Mouse (Mus musculus) frontal cortex, adult 2 months (tissue): ENCODE measurements around the gene Zfp600. TPM values are rescaled to one million over a fixed set of nuclear protein-coding genes. Genes with fewer than 3 reads are reported as not detected.
"Not testable (repeated sequence)": the region's sequence is repeated elsewhere in the genome, so short reads cannot be mapped to it uniquely, and the experiment has no call there.

ENCODE experiments used
- DNase-seq, 2 experiments: peaks; one replicate each; pipeline ENCODE4 v3.0.0; 2022; ENCODE audit warnings: low spot score in 1 of 2; ENCODE audit errors: extremely low spot score in 1 of 2
- polyA plus RNA-seq: library from polyadenylated mRNA; depleted of rRNA; stranded (reverse); fragments of >200 nt; gene quantifications from 2 replicates; pipeline ENCODE4 v1.2.3, GENCODE M21; 2012; rRNA removed

Zfp600 gene
- not detected in 2 replicates for polyA plus RNA-seq

DNA sequence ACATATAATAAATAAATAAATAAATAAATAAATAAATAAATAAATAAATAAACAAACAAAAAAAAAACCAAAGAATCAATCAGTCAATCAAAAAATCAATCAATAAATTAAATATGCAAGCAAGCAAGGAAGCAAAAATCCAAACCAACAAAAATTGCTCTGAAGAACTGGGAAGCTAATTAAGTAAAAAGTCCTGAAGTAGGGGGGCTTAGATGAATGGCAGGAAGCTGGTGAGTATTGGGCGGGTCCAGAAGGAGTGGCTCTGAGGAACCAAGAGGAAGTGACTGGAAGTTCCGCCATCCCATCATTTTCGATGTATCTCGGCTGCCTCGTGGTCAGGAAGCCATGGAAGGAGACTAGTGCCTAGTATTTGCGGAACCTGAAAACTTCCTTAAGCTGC is at the start of gene Zfp600:
TSS of gene Zfp600 (plus strand) at position 301 of the 400 bp plus-strand sequence.
- DNase-seq = not testable (repeated sequence)

DNA sequence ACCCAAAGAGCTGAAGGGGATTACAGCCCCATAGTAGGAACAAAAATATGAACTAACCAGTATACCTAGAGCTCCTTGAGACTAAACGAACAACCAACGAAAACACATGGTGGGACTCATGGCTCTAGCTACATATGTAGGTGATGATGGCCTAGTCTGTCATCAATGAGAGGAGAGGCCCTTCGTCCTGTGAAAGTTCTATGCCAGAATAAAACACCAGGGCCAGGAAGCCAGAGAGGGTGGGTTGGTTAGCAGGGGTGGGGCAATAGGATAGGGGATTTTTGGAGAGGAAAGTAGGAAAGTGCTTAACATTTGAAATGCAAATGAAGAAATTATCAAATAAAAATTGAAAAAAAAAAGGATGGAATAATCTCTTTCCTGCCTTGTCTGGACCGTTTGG is 6.3 kb downstream of the Zfp600 start:
- not testable (repeated sequence) for DNase-seq

DNA sequence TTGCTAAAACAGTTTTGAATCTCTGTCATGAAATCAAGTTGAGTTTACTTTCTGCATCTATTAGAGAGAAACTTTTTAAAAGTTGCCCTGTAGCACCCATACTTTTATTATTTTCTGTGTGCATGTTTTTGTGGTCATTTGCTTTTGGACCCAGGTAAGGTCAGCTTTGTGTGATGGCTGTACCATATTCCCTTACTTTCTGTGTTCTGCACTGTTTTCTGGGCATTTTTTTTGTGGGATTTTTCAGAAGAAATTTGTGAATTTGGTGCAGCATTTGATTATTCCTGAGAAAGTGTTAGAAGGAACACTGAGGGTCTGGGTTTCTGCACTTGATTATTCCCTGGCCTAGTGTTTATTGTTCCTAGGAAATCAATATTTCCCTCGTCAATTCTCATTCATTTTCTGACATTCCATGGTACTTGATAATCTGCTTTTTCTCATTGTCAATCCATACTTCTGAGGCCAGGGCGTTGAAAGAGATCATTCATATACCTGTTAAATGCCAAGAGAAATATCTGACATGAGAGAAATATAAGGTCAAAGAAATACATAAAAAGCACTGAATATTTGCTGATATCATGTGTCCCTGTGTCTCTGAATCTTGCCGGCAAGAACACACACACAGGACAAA is 10.7 kb downstream of the Zfp600 start:
- not testable (repeated sequence) for DNase-seq

DNA sequence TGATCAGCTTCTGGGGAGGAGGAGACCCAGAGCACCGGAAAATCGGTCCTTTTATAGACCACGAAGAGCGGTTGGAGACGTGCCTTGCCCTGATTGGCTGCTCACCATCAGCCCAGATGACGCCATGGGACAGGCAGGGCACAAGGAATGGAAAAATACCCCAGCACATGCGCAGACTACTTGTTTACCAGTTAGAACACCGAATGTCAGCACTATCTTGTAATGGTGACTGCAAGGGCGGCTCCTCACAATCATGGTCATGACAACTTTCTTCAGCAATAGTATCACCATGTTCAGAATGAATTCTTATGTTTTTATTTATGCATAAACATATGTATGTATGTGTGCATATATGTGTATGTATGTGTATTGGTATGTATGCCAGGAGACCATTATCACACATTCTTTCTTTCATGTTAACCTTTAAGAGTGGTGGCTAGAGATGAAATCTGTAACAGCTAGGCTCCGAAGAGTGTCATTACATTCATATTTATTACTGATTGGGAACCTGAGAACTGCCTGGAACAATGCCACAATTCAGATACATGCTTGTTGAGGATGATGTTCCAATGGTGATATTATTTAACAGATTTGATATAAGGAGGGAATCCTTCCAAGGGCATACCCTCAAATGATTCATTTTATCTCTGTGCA is 11.4 kb downstream of the Zfp600 start:
- not testable (repeated sequence) for DNase-seq

DNA sequence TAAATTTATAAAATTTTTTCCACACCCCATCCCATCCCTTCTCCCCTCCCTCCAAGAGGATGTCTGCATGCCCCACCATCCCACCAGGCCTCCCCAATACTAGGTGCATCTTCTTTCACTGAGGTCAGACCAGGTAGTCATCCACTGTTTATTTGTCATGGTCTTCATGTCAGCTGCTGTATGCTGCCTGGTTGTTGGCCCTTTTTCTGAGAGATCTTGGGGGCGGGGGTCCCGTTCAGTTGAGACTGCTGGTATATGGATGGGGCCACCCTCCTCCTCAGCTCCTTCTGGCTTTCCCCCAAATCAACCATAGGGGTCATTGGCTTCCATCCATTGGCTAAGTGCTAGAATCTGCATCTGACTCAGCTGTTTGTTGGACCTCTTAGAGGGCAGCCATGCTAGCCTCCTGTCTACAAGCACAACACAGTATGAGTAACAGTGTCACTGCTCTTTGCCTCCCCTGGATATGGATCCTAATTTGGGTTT is 12.1 kb downstream of the Zfp600 start:
- not testable (repeated sequence) for DNase-seq

DNA sequence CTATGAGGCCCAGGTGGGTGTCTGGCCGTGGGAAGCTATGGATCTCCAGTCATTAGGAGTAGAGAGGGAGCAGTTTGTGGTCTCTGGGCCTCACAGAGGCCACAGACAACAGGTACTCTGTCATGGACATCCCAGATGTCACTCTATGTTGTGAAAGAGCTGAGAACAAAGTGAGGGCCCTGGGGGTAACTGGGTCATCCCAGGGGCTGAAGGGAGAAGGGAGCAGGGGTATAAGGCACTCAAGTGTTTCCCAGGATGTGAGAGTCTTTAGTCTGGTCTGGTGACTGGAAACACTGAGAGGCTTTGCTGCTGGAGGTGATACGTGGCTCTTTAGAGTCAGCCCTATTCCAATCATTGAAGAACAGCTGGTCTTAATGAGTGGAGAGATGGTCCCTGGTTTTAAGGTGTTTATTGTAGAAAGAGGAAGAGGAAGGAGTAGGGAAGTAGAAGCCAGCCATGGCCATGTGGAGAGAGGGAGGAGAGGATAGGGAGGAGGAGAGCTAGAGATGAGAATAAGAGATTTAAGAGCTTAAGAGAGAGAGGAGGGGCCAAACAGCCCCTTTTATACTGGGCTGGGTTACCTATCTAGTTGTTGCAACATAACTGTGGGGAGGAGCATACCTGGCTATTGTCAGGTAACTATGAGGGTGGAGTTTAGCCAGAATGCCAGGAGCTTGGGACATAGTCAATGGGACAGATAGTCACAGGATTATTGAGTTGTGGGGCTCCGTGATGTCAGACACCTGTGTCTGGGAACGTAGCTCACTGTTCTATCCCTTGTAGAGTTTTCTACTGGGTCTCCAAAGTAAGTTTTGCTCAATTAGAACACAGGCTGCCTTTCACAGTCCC is 17.0 kb downstream of the Zfp600 start:
- not testable (repeated sequence) for DNase-seq

DNA sequence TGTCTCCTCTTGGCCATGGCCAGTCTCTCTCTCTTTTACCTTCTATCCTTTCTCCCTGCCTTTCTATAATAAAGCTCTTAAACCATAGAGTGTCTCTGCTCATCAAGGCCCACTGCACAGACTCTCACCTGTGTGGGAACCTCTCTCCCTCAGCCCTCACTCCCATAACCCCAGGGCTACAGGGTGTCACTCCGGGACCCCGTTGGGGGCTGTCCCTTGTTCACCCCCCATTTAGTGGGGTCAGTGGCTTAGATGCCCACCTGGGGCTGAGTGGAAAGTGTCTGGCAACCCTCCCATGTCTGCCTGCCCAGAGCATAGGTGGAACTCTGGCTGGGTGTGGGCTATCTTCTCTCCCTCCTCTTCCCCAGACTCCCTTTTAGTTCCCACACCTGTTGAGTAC is 47.7 kb downstream of the Zfp600 start:
- not testable (repeated sequence) for DNase-seq

DNA sequence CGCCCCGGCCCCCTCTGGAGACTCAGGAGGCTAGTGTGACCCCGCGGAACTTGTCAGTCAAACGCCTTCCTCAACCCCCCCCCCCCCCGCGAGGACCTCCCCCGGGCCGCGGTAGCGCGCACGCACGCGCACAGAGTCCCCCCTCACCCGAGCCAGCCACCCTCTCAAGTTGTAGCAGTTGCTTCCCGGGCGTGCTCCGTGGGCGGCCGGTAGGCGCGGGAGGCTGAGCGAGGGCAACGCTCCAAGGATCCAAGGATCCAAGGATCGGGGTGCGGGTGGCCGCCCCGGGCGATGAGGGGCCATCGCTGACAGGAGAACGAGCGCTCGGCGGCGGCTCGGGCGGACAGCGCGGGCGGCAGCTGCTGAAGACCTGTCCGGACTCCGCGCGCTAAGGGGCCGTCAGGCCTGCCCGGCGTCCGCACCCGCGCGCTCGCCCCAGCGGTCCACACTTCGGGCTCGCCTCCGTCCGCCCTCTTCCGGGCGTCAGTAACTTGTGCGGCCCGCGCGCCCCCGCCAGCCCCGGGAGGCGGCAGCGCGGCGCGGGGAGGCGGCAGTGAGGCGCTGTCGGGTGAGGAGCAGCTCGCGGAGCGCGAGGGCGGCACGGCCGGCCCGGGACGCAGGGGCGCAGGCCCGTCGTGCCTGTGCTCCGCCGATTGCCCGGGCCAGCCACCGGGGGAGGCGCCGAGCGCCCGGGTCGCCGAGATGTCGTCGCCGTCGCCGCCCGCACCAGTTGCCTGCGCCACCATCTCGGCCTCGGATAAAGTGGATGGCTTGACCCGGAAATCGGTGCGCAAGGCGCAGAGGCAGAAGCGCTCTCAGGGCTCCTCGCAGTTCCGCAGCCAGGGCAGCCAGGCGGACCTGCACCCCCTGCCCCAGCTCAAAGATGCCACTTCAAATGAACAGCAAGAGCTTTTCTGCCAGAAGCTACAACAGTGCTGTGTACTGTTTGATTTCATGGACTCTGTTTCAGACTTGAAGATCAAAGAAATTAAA is 82.9 kb downstream of the Zfp600 start:
- DNase-seq = not testable (repeated sequence)

DNA sequence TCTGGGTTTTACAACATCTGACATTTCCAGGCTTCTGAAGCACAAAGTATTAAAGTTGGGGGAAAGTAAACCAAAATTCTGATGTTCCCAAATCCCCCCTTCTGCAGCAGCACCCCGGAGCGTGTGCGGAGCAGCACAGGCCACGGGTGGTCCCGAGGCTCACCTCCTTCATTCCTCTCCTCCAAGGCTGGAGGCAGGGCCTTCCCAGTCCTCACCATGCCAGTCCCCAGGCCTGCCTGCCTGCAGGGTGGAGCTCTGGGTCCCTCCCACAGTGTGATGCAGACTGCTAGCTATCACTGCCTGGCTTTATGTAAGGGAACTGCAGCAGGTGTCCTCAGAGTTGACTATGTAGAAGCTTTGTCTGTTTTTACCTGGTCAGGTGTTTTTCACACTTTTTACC is 85.5 kb downstream of the Zfp600 start:
- DNase-seq = not testable (repeated sequence)

Other genes with a start within 250 kb of the Zfp600 start
- gene Zfp987, start 59.5 kb upstream of the Zfp600 start, polyA plus RNA-seq = not detected in 2 replicates